Mouse (Mus musculus) embryonic facial prominence, embryonic 11.5 days (tissue): Measurements from ENCODE around the gene Rnasek. TPM values are rescaled to one million over a fixed set of nuclear protein-coding genes. Genes with fewer than 3 reads are reported as not detected.
A peak's percentile ranks its signal among the peaks of the same experiment; 100 is the strongest.

Source experiments
- ATAC-seq: fragments of 200-750 bp; cut with Nextera tagmentation; replicated peaks from 2 replicates; pipeline ENCODE4 v1.8.0; 2017; ENCODE audit warnings: low read depth; ENCODE audit not compliant: insufficient number of reproducible peaks, low FRiP score, low TSS enrichment
- DNase-seq: peaks from one replicate; pipeline ENCODE4 v3.0.0-alpha.2; 2015; ENCODE audit warnings: low spot score
- H3K27ac ChIP-seq: fragments of 300-500 bp; sonication (generic); replicated peaks from 2 replicates; pipeline ENCODE4 v1.5.1; 2014; ENCODE audit warnings: mild to moderate bottlenecking, low read depth, low read length, control low read depth
- H3K27me3 ChIP-seq: fragments of 300-500 bp; sonication (generic); 2 replicates; pipeline ENCODE4 v1.6.1; 2014; ENCODE audit warnings: mild to moderate bottlenecking, low read length, moderate library complexity, mixed read lengths; ENCODE audit not compliant: control insufficient read depth, insufficient read depth
- H3K36me3 ChIP-seq: fragments of 300-500 bp; sonication (generic); replicated peaks from 2 replicates; pipeline ENCODE4 v1.6.1; 2014; ENCODE audit warnings: low read depth, mild to moderate bottlenecking, low read length, moderate library complexity, mixed read lengths; ENCODE audit not compliant: control insufficient read depth, insufficient read depth
- H3K4me1 ChIP-seq: fragments of 300-500 bp; sonication (generic); 2 replicates; pipeline ENCODE4 v1.6.1; 2014; ENCODE audit warnings: low read length, mixed read lengths; ENCODE audit not compliant: control insufficient read depth, insufficient read depth
- H3K4me2 ChIP-seq: fragments of 300-500 bp; sonication (generic); 2 replicates; pipeline ENCODE4 v1.6.1; 2014; ENCODE audit warnings: low read depth, mild to moderate bottlenecking, control low read depth, low read length, moderate library complexity
- H3K4me3 ChIP-seq: fragments of 300-500 bp; sonication (generic); 2 replicates; pipeline ENCODE4 v1.5.1; 2014; ENCODE audit warnings: low read depth, low read length, control low read depth
- H3K9ac ChIP-seq: fragments of 300-500 bp; sonication (generic); replicated peaks from 2 replicates; pipeline ENCODE4 v1.6.1; 2014; ENCODE audit warnings: mild to moderate bottlenecking, control low read depth, low read length
- H3K9me3 ChIP-seq: fragments of 300-500 bp; sonication (generic); replicated peaks from 2 replicates; pipeline ENCODE4 v1.6.1; 2016; ENCODE audit warnings: mild to moderate bottlenecking, low read length, inconsistent platforms, mixed read lengths; ENCODE audit not compliant: control insufficient read depth
- WGBS: fragments of 180-500 bp; shearing (Covaris S2); extraction: QIAGEN DNeasy Blood & Tissue Kit; methylation state at CpG from one replicate; pipeline ENCODE4 v1.1.7; 2014; 5-methylcytosine and 5-hydroxymethylcytosine counted together
- polyA plus RNA-seq: library from polyadenylated mRNA; unstranded; fragments of >200 nt; fragmentation: Nextera tagmentation; extraction: Ambion mirVana; gene quantifications from 2 replicates; pipeline ENCODE4 v1.2.1, GENCODE M21; 2014

Rnasek gene
- polyA plus RNA-seq, 1 experiment from 2014 or later = 103 TPM

DNA sequence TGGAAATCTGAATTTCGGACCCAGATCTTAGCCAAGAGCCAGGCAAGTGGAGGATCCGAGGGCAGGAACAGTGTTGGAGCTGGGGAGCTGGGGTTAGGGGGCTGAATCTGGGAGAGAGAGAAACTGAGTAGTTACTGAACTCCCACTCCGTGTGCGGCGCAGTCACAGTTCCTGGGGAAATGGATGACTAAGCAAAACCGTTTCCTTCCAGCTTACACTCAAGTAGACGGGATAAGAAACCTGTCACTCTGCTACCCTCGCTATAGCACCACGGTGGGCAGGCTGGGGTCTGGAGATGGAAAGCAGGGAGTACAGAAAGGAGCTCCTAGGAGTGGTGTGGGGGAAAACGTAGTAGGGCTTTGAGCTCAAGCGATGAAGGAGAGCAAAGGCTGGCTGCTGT, 10.5 kb upstream of the Rnasek start:
- Histone ChIP-seq H3K4me2 (no peak overlapping the region), H3K4me3 (no peak overlapping the region), H3K9ac (no peak overlapping the region), H3K4me1 (no peaks in the 10 kb centered on the region; the same call in 1 of the 2 replicates), H3K36me3 (no peaks in the 10 kb centered on the region), H3K27me3 (peaks cover 22% of the 10 kb centered on the region), H3K27ac (no peak overlapping the region), H3K9me3 (no peaks in the 10 kb centered on the region)
- ATAC-seq (no peak), DNase-seq (no peak)
- WGBS = 69% methylated on average over 11 of the region's 11 CpGs

DNA sequence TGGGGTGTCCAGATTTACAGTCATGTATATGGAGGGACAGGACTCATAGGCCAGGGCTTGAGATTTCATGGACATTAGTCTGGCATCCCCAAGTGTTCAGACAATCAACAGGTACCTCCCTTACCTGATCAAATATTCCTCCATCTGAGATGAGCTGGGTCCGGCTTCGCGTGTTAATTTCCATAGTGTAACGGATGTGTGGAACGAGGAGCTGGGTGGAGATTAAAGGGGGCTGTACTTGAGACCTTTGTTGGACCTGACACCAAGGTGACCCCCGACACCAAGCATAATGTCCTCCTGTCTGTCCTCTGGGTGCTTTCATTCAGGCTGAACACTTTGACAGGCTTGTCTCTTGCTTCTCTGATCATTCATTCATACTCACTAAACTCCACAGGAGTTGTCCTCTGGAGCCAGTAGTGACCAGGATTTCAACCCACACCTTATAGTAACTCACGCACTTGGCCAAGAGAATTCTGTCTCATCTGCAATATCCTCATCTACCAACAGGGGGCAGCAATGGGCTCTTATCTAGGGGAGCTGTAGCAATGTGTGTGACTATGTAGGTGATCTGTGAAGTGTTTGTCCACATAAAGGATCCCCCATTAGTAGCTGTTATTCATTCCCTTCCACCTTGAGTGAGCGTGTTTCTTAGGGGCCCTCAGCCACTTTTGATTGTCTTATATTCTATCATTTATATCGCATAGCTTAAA, 7.6 kb upstream of the Rnasek start:
- Histone ChIP-seq H3K36me3 (no peaks in the 10 kb centered on the region), H3K9me3 (no peaks in the 10 kb centered on the region), H3K4me2 (no peak overlapping the region), H3K27ac (no peak overlapping the region), H3K4me1 (no peaks in the 10 kb centered on the region), H3K27me3 (no peaks in the 10 kb centered on the region), H3K4me3 (no peak overlapping the region), H3K9ac (no peak overlapping the region)
- no peak for ATAC-seq
- peak; percentile 81 for DNase-seq
- WGBS = 51% methylated on average over 9 of the region's 9 CpGs

DNA sequence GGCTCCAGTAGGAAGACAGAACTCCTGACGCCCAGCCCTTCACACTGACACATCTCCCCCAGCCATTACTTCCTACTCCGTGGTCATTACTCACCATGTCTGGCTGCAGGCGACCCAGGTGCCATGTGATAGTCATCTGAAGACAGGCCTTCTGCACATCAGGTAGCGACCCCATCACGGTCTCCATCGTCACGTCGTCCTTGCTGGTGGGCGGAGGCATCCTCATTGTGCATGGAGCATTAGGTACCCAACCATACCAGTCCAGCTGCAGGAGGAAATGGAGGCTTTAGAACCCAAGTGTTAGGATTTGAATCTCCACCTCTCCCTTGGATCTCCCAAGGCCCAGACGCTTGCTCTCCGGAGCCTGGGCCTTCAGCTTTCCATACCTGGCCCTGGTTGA, 2.9 kb upstream of the Rnasek start:
- DNase-seq = no peak
- no peak for ATAC-seq
- WGBS = 74% methylated on average over 11 of the region's 11 CpGs
- H3K4me3 ChIP-seq = no peak overlapping the region
- H3K27ac ChIP-seq = no peak overlapping the region
- no peak overlapping the region for H3K4me2 ChIP-seq
- H3K4me1 ChIP-seq = no peaks in the 10 kb centered on the region; the same call in 1 of the 2 replicates
- no peaks in the 10 kb centered on the region for H3K36me3 ChIP-seq
- H3K9me3 ChIP-seq = no peaks in the 10 kb centered on the region
- H3K27me3 ChIP-seq = no peaks in the 10 kb centered on the region
- no peak overlapping the region for H3K9ac ChIP-seq

DNA sequence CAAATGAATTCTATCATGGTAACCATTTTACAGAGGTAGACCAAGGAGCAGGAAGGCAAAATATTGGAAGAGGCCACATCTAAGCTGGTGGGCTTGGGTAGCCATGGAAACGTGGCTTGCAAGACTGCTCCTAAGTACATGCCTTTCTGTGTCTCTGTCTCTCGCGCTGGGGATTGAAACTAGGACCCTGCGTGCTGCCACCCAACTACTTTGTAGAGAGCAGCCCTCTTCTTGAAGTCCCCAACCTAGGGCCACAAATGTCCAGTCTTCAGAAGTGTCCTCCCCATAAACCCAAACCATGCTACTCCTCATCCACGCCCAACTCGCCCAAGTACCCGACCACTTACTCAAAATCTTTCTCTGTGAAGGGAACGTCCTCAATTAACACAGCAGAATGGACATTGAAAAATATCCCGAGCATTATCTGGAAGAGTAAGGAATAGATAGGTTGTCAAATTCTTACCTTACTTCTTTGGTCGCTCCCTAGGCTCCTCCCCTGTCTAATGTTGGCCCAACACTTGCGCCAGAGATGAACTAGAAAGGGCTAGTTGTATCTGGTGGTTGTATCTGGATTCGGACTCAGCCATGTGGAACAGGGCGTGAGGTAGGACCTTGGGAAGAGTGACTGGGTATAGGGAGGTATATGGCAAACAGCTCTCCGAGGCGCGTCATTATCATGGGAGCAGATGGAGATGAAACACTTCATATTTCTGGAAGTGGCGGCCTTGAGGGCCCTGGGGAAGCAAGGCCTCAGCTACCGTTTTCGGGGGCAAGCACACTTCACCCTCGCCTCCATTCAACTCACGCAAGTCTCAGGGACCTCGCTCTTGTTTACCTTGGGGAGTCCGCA, 826 bp downstream of the Rnasek start:
- Histone ChIP-seq H3K9me3 (no peaks in the 10 kb centered on the region), H3K4me2 (peak overlapping the region; percentile 91), H3K9ac (peak overlapping the region; percentile 88), H3K4me1 (no peaks in the 10 kb centered on the region; the same call in none of the 2 replicates), H3K36me3 (no peaks in the 10 kb centered on the region), H3K27me3 (no peaks in the 10 kb centered on the region), H3K27ac (peak overlapping the region; percentile 78; the same call in 1 of the 2 replicates), H3K4me3 (peak overlapping the region; percentile 87)
- WGBS = 12% methylated on average over 23 of the region's 23 CpGs
- no peak for ATAC-seq
- DNase-seq = no peak

DNA sequence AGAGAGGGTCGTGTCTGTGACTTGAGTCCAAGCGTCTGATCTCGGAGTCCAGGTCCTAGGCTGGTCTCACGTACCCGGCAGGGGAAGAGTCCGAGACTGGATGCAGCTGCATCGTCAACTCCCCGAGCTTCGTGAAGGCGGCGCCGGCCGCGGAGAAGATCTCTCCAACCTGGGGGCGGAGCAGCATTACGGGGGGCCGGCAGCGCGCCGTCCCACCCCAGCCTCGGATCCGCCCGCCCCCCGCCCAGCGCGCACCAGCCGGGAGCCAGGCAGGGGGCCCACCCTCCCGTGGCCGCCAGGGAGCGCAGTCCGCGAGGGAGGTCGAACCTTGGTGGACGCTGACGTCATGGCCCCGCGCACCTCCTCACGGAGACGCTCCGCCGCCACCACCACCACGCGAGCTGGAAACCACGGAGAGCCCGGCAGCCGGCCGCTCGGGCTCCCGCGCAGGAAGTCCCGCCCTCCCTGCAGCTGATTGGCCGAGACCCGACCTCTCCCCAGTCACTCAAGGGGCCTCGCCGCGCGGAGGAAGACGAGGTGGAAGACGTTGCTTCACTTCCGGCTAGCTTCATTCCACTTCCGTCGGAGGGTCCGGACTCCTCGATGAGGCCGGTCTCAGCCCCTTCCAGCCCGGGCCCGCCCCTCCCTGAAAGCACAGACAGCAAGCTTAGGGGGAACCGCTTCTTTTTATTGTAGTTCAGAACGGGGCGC, 2.0 kb downstream of the Rnasek start, which contains the start of gene 0610010K14Rik:
Gene 0610010K14Rik (minus strand): TSS at position 458 of the 711 bp plus-strand sequence.
- H3K4me1 ChIP-seq = no peaks in the 10 kb centered on the region; the same call in none of the 2 replicates
- peak within 1 kb of the TSS; percentile 87 for H3K4me3 ChIP-seq
- ATAC-seq (peak; percentile 88), DNase-seq (peak; percentile 97)
- no peaks in the 10 kb centered on the region for H3K36me3 ChIP-seq
- under 1% methylated on average over 65 of the region's 70 CpGs for WGBS
- H3K9me3 ChIP-seq = no peaks in the 10 kb centered on the region
- no peaks in the 10 kb centered on the region for H3K27me3 ChIP-seq
- H3K9ac ChIP-seq = peak within 1 kb of the TSS; percentile 88
- H3K4me2 ChIP-seq = peak within 1 kb of the TSS; percentile 91
- H3K27ac ChIP-seq = peak within 1 kb of the TSS; percentile 81

DNA sequence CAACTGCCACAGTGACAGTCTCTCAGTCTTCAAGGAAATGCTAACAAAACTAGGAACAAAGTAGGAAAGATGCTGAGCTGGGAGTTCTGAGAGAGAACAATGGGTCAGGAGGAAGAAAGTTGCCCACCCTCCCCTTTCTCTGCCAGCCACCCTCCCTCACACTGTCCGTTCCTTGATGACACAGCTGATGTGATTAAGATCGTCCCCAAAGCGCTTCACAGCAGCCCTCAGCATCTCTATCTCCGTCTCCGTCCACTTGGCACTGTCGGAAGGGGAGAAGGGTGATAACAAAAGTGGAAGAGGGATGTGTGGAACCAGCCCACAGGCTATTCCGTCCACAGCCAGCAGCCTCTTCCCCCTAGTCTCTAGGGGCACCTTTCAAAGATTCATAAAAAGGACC, 2.9 kb downstream of the Rnasek start:
- H3K9me3 ChIP-seq = no peaks in the 10 kb centered on the region
- WGBS = 37% methylated on average over 7 of the region's 7 CpGs
- H3K4me1 ChIP-seq = no peaks in the 10 kb centered on the region; the same call in none of the 2 replicates

DNA sequence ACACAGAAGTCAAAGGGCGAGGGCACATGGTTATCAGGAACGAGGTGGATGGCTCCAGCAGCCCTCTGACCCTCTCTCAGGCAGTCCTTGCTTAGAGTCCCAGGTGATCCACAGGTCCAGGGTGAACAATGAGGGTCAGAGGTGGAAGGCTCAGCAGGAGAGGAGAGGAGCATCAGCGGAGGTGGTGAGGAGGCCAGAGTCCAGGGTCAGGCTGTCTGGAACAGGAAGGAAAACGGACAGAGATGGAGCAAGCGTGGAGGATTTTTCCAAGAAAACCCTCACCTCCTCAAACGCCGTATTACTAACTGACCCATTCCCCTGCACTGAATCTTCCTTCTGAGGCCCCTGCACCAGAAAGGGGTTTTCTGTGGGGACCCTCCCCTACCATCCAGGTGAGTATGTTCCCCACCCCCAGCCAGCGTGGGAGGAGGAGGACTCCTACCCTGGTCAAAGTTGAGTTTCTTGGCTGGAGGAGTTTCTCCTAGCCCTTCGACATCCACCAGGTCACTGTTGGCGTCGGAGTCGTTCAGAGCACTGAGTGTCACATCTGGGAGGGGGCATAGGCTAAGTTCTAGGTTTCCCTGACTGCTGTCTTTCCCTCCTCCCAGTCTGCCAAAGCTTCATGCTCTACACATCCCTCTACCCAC, 4.3 kb downstream of the Rnasek start:
- H3K36me3 ChIP-seq = no peaks in the 10 kb centered on the region
- H3K4me3 ChIP-seq = no peak overlapping the region
- H3K27ac ChIP-seq = no peak overlapping the region
- WGBS = 91% methylated on average over 12 of the region's 12 CpGs
- DNase-seq = no peak
- no peak overlapping the region for H3K4me2 ChIP-seq
- no peaks in the 10 kb centered on the region for H3K9me3 ChIP-seq
- H3K9ac ChIP-seq = no peak overlapping the region
- no peaks in the 10 kb centered on the region for H3K27me3 ChIP-seq
- H3K4me1 ChIP-seq = no peaks in the 10 kb centered on the region; the same call in none of the 2 replicates
- ATAC-seq = no peak

More for the DNA sequence above, 2.9 kb downstream of the Rnasek start:
- peak overlapping the region; percentile 81; the same call in 1 of the 2 replicates for H3K27ac ChIP-seq
- H3K36me3 ChIP-seq = no peaks in the 10 kb centered on the region
- peak overlapping the region; percentile 85 for H3K9ac ChIP-seq
- peak overlapping the region; percentile 87 for H3K4me3 ChIP-seq
- H3K27me3 ChIP-seq = no peaks in the 10 kb centered on the region
- DNase-seq = no peak
- ATAC-seq = no peak
- H3K4me2 ChIP-seq = peak overlapping the region; percentile 91
